Mouse (Mus musculus): ENCODE data around the gene Ltbp4. TPM values are rescaled to one million over a fixed set of nuclear protein-coding genes. Genes with fewer than 3 reads are reported as not detected.

The Ltbp4 gene
- polyA plus RNA-seq, 1 experiment from 2014 or later, result 14.3 TPM

GRCm38 (mm10) chr7:27288732-27289131 lies 48.8 kb downstream of the Ltbp4 start:
- Histone ChIP-seq H3K9me3 (replicated peaks; ENCODE audit: control insufficient read depth, low read length, poor library complexity, severe bottlenecking) (no peaks in the 10 kb centered on the region), H3K4me2 (ENCODE audit: low read length) (no peak overlapping the region), H3K4me3 (ENCODE audit: low read depth, low read length) (no peak overlapping the region), H3K4me1 (ENCODE audit: control insufficient read depth, insufficient read depth, low read length) (0 out of 2 replicates have a peak, but pooled peaks cover 3% of the 10 kb centered on the region), H3K36me3 (ENCODE audit: control insufficient read depth, insufficient read depth, low read length) (no peaks in the 10 kb centered on the region), H3K27me3 (ENCODE audit: control insufficient read depth, insufficient read depth, low read depth, low read length) (no peaks in the 10 kb centered on the region), H3K27ac (ENCODE audit: low read length) (no peak overlapping the region), H3K9ac (ENCODE audit: low read depth, low read length) (no peak overlapping the region)
- 88% methylated on average over 7 of the region's 7 CpGs for WGBS
- ATAC-seq, result no peak

- Histone ChIP-seq H3K36me3 (ENCODE audit: control insufficient read depth, insufficient read depth, low read length) (peaks cover 5% of the 10 kb centered on the region; the same call in 1 of the 2 replicates), H3K4me2 (ENCODE audit: low read length) (peak overlapping the region; percentile 39; the same call in 1 of the 2 replicates), H3K4me1 (ENCODE audit: control insufficient read depth, insufficient read depth, low read length) (0 out of 2 replicates have a peak, but pooled peaks cover 3% of the 10 kb centered on the region), H3K27ac (ENCODE audit: low read length) (no peak overlapping the region), H3K9ac (ENCODE audit: low read depth, low read length) (no peak overlapping the region), H3K4me3 (ENCODE audit: low read depth, low read length) (no peak overlapping the region), H3K9me3 (replicated peaks; ENCODE audit: control insufficient read depth, low read length, poor library complexity, severe bottlenecking) (no peaks in the 10 kb centered on the region), H3K27me3 (ENCODE audit: control insufficient read depth, insufficient read depth, low read depth, low read length) (no peaks in the 10 kb centered on the region)
- 6% methylated on average over 8 of the region's 8 CpGs for WGBS
- ATAC-seq, result peak; percentile 68; the same call in 1 of the 2 replicates
Measured at GRCm38 (mm10) chr7:27285698-27286066, 51.8 kb downstream of the Ltbp4 start.

GRCm38 (mm10) chr7:27284865-27285697 lies 52.4 kb downstream of the Ltbp4 start:
- no peaks in the 10 kb centered on the region for H3K27me3 ChIP-seq (ENCODE audit: control insufficient read depth, insufficient read depth, low read depth, low read length)
- H3K27ac ChIP-seq (ENCODE audit: low read length), result no peak overlapping the region
- 2% methylated on average over 28 of the region's 28 CpGs for WGBS
- H3K4me2 ChIP-seq (ENCODE audit: low read length), result peak overlapping the region; percentile 39; the same call in 1 of the 2 replicates
- peak; percentile 55 for ATAC-seq
- no peak overlapping the region for H3K9ac ChIP-seq (ENCODE audit: low read depth, low read length)
- H3K4me1 ChIP-seq (ENCODE audit: control insufficient read depth, insufficient read depth, low read length), result 0 out of 2 replicates have a peak, but pooled peaks cover 3% of the 10 kb centered on the region
- H3K4me3 ChIP-seq (ENCODE audit: low read depth, low read length), result peak overlapping the region; percentile 0
- H3K9me3 ChIP-seq (replicated peaks; ENCODE audit: control insufficient read depth, low read length, poor library complexity, severe bottlenecking), result no peaks in the 10 kb centered on the region
- H3K36me3 ChIP-seq (ENCODE audit: control insufficient read depth, insufficient read depth, low read length), result peaks cover 8% of the 10 kb centered on the region; the same call in 1 of the 2 replicates

- Histone ChIP-seq H3K9ac (ENCODE audit: low read depth, low read length) (no peak overlapping the region), H3K9me3 (replicated peaks; ENCODE audit: control insufficient read depth, low read length, poor library complexity, severe bottlenecking) (no peaks in the 10 kb centered on the region), H3K27me3 (ENCODE audit: control insufficient read depth, insufficient read depth, low read depth, low read length) (no peaks in the 10 kb centered on the region), H3K4me2 (ENCODE audit: low read length) (no peak overlapping the region), H3K4me1 (ENCODE audit: control insufficient read depth, insufficient read depth, low read length) (0 out of 2 replicates have a peak, but pooled peaks cover 3% of the 10 kb centered on the region), H3K27ac (ENCODE audit: low read length) (no peak overlapping the region), H3K4me3 (ENCODE audit: low read depth, low read length) (no peak overlapping the region), H3K36me3 (ENCODE audit: control insufficient read depth, insufficient read depth, low read length) (peaks cover 28% of the 10 kb centered on the region)
- 57% methylated on average over 4 of the region's 4 CpGs for WGBS
- ATAC-seq, result no peak
Measured at GRCm38 (mm10) chr7:27282225-27282624, 55.3 kb downstream of the Ltbp4 start.

GRCm38 (mm10) chr7:27281717-27282116 lies 55.8 kb downstream of the Ltbp4 start:
- WGBS, result 72% methylated on average over 13 of the region's 13 CpGs
- 0 out of 2 replicates have a peak, but pooled peaks cover 3% of the 10 kb centered on the region for H3K4me1 ChIP-seq (ENCODE audit: control insufficient read depth, insufficient read depth, low read length)
- no peak overlapping the region for H3K27ac ChIP-seq (ENCODE audit: low read length)
- H3K27me3 ChIP-seq (ENCODE audit: control insufficient read depth, insufficient read depth, low read depth, low read length), result no peaks in the 10 kb centered on the region
- H3K9me3 ChIP-seq (replicated peaks; ENCODE audit: control insufficient read depth, low read length, poor library complexity, severe bottlenecking), result no peaks in the 10 kb centered on the region
- no peak overlapping the region for H3K4me2 ChIP-seq (ENCODE audit: low read length)
- peaks cover 34% of the 10 kb centered on the region for H3K36me3 ChIP-seq (ENCODE audit: control insufficient read depth, insufficient read depth, low read length)
- no peak for ATAC-seq
- H3K9ac ChIP-seq (ENCODE audit: low read depth, low read length), result no peak overlapping the region
- no peak overlapping the region for H3K4me3 ChIP-seq (ENCODE audit: low read depth, low read length)

- H3K27ac ChIP-seq (ENCODE audit: low read length), result no peak overlapping the region
- H3K36me3 ChIP-seq (ENCODE audit: control insufficient read depth, insufficient read depth, low read length), result peaks cover 62% of the 10 kb centered on the region
- 93% methylated on average over 3 of the region's 3 CpGs for WGBS
- H3K4me2 ChIP-seq (ENCODE audit: low read length), result no peak overlapping the region
- no peak overlapping the region for H3K4me3 ChIP-seq (ENCODE audit: low read depth, low read length)
- no peak overlapping the region for H3K9ac ChIP-seq (ENCODE audit: low read depth, low read length)
- no peak for ATAC-seq
- H3K4me1 ChIP-seq (ENCODE audit: control insufficient read depth, insufficient read depth, low read length), result no peaks in the 10 kb centered on the region
- no peaks in the 10 kb centered on the region for H3K27me3 ChIP-seq (ENCODE audit: control insufficient read depth, insufficient read depth, low read depth, low read length)
- H3K9me3 ChIP-seq (replicated peaks; ENCODE audit: control insufficient read depth, low read length, poor library complexity, severe bottlenecking), result no peaks in the 10 kb centered on the region
Measured at GRCm38 (mm10) chr7:27277191-27277590, 60.3 kb downstream of the Ltbp4 start.

GRCm38 (mm10) chr7:27276021-27276420 lies 61.5 kb downstream of the Ltbp4 start:
- Histone ChIP-seq H3K9me3 (replicated peaks; ENCODE audit: control insufficient read depth, low read length, poor library complexity, severe bottlenecking) (no peaks in the 10 kb centered on the region), H3K36me3 (ENCODE audit: control insufficient read depth, insufficient read depth, low read length) (peaks cover 63% of the 10 kb centered on the region), H3K4me3 (ENCODE audit: low read depth, low read length) (no peak overlapping the region), H3K4me1 (ENCODE audit: control insufficient read depth, insufficient read depth, low read length) (no peaks in the 10 kb centered on the region), H3K9ac (ENCODE audit: low read depth, low read length) (no peak overlapping the region), H3K27me3 (ENCODE audit: control insufficient read depth, insufficient read depth, low read depth, low read length) (no peaks in the 10 kb centered on the region), H3K27ac (ENCODE audit: low read length) (no peak overlapping the region), H3K4me2 (ENCODE audit: low read length) (no peak overlapping the region)
- WGBS, result 69% methylated on average over 7 of the region's 7 CpGs
- ATAC-seq, result no peak

- no peaks in the 10 kb centered on the region for H3K27me3 ChIP-seq (ENCODE audit: control insufficient read depth, insufficient read depth, low read depth, low read length)
- H3K36me3 ChIP-seq (ENCODE audit: control insufficient read depth, insufficient read depth, low read length), result peaks cover 68% of the 10 kb centered on the region
- H3K9ac ChIP-seq (ENCODE audit: low read depth, low read length), result no peak overlapping the region
- no peaks in the 10 kb centered on the region for H3K4me1 ChIP-seq (ENCODE audit: control insufficient read depth, insufficient read depth, low read length)
- WGBS, result 98% methylated on average over 4 of the region's 4 CpGs
- H3K4me2 ChIP-seq (ENCODE audit: low read length), result no peak overlapping the region
- no peak for ATAC-seq
- no peak overlapping the region for H3K4me3 ChIP-seq (ENCODE audit: low read depth, low read length)
- no peak overlapping the region for H3K27ac ChIP-seq (ENCODE audit: low read length)
- no peaks in the 10 kb centered on the region for H3K9me3 ChIP-seq (replicated peaks; ENCODE audit: control insufficient read depth, low read length, poor library complexity, severe bottlenecking)
Measured at GRCm38 (mm10) chr7:27274916-27275315, 62.6 kb downstream of the Ltbp4 start.

- Histone ChIP-seq H3K9ac (ENCODE audit: low read depth, low read length) (no peak overlapping the region), H3K9me3 (replicated peaks; ENCODE audit: control insufficient read depth, low read length, poor library complexity, severe bottlenecking) (no peaks in the 10 kb centered on the region), H3K4me3 (ENCODE audit: low read depth, low read length) (no peak overlapping the region), H3K4me2 (ENCODE audit: low read length) (no peak overlapping the region), H3K27me3 (ENCODE audit: control insufficient read depth, insufficient read depth, low read depth, low read length) (no peaks in the 10 kb centered on the region), H3K4me1 (ENCODE audit: control insufficient read depth, insufficient read depth, low read length) (no peaks in the 10 kb centered on the region), H3K27ac (ENCODE audit: low read length) (no peak overlapping the region), H3K36me3 (ENCODE audit: control insufficient read depth, insufficient read depth, low read length) (peaks cover 69% of the 10 kb centered on the region)
- 58% methylated on average over 31 of the region's 32 CpGs for WGBS
- ATAC-seq, result no peak
Measured at GRCm38 (mm10) chr7:27273739-27274351, 63.6 kb downstream of the Ltbp4 start.

All from midbrain, embryonic 16.5 days (tissue).